25 mouse cellular contexts compared by ENCODE assay signal in the genomic region with DNA sequence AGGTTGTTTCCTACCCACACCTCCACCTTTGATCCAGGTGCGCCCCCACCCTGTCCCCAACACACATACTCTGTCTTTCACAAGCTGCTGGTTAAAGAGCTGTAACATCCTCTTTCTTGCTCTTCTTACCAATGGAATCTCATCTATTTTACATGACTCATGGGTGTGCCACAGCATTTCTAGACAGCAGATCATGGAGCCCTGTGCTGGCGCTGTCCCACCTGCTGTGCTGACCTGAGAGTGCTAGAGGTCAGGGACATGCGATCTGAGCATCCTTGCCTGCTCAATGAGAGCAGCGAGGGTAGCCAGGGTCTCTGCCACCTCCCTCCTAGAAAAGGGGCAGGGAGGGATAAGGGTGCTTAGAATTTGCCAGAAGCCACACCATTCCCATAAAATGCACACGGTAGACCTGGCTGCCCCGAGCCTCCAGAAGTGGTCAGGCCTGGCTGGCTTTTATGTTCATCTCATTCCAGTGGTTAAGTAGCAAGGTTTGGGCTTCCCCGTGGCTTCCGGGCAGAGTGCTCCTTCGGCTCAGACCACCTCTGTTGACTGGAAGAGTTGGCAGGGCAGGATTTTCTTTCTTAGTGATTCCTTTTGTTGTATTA. TPM values are rescaled to one million over a fixed set of nuclear protein-coding genes. Genes with fewer than 3 reads are reported as not detected.
DNase-seq lines count a peak whose midpoint lies in the region; ATAC-seq and TF ChIP-seq lines count a peak whose summit lies in the region.
"Had no signal": no experiment of that assay in that cellular context is flagged by ENCODE, and none has a peak within 500 bp of the region (broad histone marks: within the 10 kb centered on the region; RNA-seq: fewer than 3 reads in every experiment).

No protein-coding gene starts in this region.

- 94% methylated on average over 9 of the region's 9 CpGs for WGBS in forebrain, embryonic 13.5 days
- 94% methylated on average over 9 of the region's 9 CpGs for WGBS in forebrain, embryonic 12.5 days
- WGBS in kidney, embryonic 15.5 days, result 52% methylated on average over 9 of the region's 9 CpGs
- 49% methylated on average over 9 of the region's 9 CpGs for WGBS in kidney, adult 2 months
- WGBS in neural tube, embryonic 15.5 days, result 82% methylated on average over 9 of the region's 9 CpGs

- TF ChIP-seq POLR2A in kidney, adult 2 months (IDR thresholded peaks at IDR 0.05; ENCODE audit: low read depth, low read length), result no peak

- H3K36me3 ChIP-seq in forebrain, embryonic 13.5 days (ENCODE audit: poor library complexity, severe bottlenecking), result peaks cover 100% of the 10 kb centered on the region
- H3K36me3 ChIP-seq in forebrain, embryonic 12.5 days (replicated peaks), result peaks cover 97% of the 10 kb centered on the region
- peaks cover 96% of the 10 kb centered on the region for H3K36me3 ChIP-seq in kidney, embryonic 15.5 days
- no peaks in the 10 kb centered on the region; the same call in 1 of the 2 replicates for H3K36me3 ChIP-seq in kidney, adult 2 months (ENCODE audit: control insufficient read depth, insufficient read depth, low read length)
- H3K36me3 ChIP-seq in neural tube, embryonic 15.5 days, result peaks cover 97% of the 10 kb centered on the region

- H3K27me3 ChIP-seq in forebrain, embryonic 13.5 days, result no peaks in the 10 kb centered on the region
- no peaks in the 10 kb centered on the region for H3K27me3 ChIP-seq in forebrain, embryonic 12.5 days
- H3K27me3 ChIP-seq in kidney, embryonic 15.5 days, result no peaks in the 10 kb centered on the region
- H3K27me3 ChIP-seq in kidney, adult 2 months (replicated peaks; ENCODE audit: control insufficient read depth, insufficient read depth, low read length), result no peaks in the 10 kb centered on the region
- no peaks in the 10 kb centered on the region for H3K27me3 ChIP-seq in neural tube, embryonic 15.5 days (replicated peaks)
- H3K27me3 ChIP-seq: embryonic facial prominence, embryonic 12.5 days had no signal

- no peaks in the 10 kb centered on the region for H3K9me3 ChIP-seq in forebrain, embryonic 13.5 days (replicated peaks)
- no peaks in the 10 kb centered on the region for H3K9me3 ChIP-seq in forebrain, embryonic 12.5 days
- 0 out of 2 replicates have a peak, but pooled peaks cover 4% of the 10 kb centered on the region for H3K9me3 ChIP-seq in kidney, embryonic 15.5 days (replicated peaks)
- no peaks in the 10 kb centered on the region for H3K9me3 ChIP-seq in neural tube, embryonic 15.5 days (replicated peaks)
- H3K9me3 ChIP-seq: embryonic facial prominence, embryonic 12.5 days had no signal

- ATAC-seq in forebrain, embryonic 13.5 days, result no peak
- no peak for ATAC-seq in forebrain, embryonic 12.5 days (ENCODE audit: low FRiP score)
- peak; percentile 44; the same call in 1 of the 2 replicates for ATAC-seq in kidney, embryonic 15.5 days (replicated peaks; ENCODE audit: low FRiP score)
- ATAC-seq in neural tube, embryonic 15.5 days (ENCODE audit: low FRiP score), result 0 out of 2 replicates have a peak, but pooled peaks have one; percentile 25
- ATAC-seq: activated CD4-positive, CD25-positive, alpha-beta regulatory T cell, adult 4 months had no signal

- no peak for DNase-seq in kidney, adult 2 months
- DNase-seq in neural tube, embryonic 10.5 days (ENCODE audit: extremely low spot score, low spot score), result no peak
- DNase-seq in heart, postnatal 36 days, result no peak
- DNase-seq in frontal cortex, postnatal 10 days (ENCODE audit: low spot score in 2 of 2), result no peak
- DNase-seq: adrenal gland, adult 8-10 months; cerebellum, adult 2 months; cerebellum, postnatal 25 days; gastrocnemius, postnatal 10 days; kidney, adult 9 months; lung, postnatal 4 days; right cerebral cortex, adult 18-20 months; right cerebral cortex, postnatal 4 days; thymus, adult 18-20 months; thymus, postnatal 4 days had no signal

- H3K4me1 ChIP-seq in forebrain, embryonic 13.5 days, result no peaks in the 10 kb centered on the region
- no peaks in the 10 kb centered on the region for H3K4me1 ChIP-seq in forebrain, embryonic 12.5 days
- H3K4me1 ChIP-seq in kidney, embryonic 15.5 days, result peaks cover 21% of the 10 kb centered on the region
- no peaks in the 10 kb centered on the region for H3K4me1 ChIP-seq in kidney, adult 2 months (ENCODE audit: control insufficient read depth, insufficient read depth, low read length)
- no peaks in the 10 kb centered on the region for H3K4me1 ChIP-seq in neural tube, embryonic 15.5 days
- H3K4me1 ChIP-seq: embryonic facial prominence, embryonic 12.5 days; heart, embryonic 10.5 days had no signal

- H3K4me3 ChIP-seq in forebrain, embryonic 13.5 days, result no peak overlapping the region
- no peak overlapping the region for H3K4me3 ChIP-seq in forebrain, embryonic 12.5 days (replicated peaks)
- H3K4me3 ChIP-seq in kidney, embryonic 15.5 days (replicated peaks), result no peak overlapping the region
- no peak overlapping the region for H3K4me3 ChIP-seq in kidney, adult 2 months (ENCODE audit: insufficient read depth, low read depth, low read length)
- H3K4me3 ChIP-seq in neural tube, embryonic 15.5 days (replicated peaks), result no peak overlapping the region
- H3K4me3 ChIP-seq: embryonic facial prominence, embryonic 12.5 days; heart, embryonic 10.5 days had no signal

- no peak overlapping the region for H3K4me2 ChIP-seq in forebrain, embryonic 13.5 days
- H3K4me2 ChIP-seq in forebrain, embryonic 12.5 days, result no peak overlapping the region
- H3K4me2 ChIP-seq in kidney, embryonic 15.5 days, result 0 out of 2 replicates have a peak overlapping the region, but pooled peaks have one; percentile 7
- no peak overlapping the region for H3K4me2 ChIP-seq in neural tube, embryonic 15.5 days
- H3K4me2 ChIP-seq: embryonic facial prominence, embryonic 12.5 days had no signal

- TF ChIP-seq CTCF in kidney, adult 2 months (conservative IDR thresholded peaks at IDR 0.05; ENCODE audit: insufficient read depth, insufficient read length, low read depth, low read length), result no peak

- no peak overlapping the region for H3K9ac ChIP-seq in forebrain, embryonic 13.5 days
- no peak overlapping the region for H3K9ac ChIP-seq in forebrain, embryonic 12.5 days
- no peak overlapping the region for H3K9ac ChIP-seq in kidney, embryonic 15.5 days
- H3K9ac ChIP-seq in neural tube, embryonic 15.5 days (replicated peaks), result no peak overlapping the region
- H3K9ac ChIP-seq: embryonic facial prominence, embryonic 12.5 days had no signal

- intact Hi-C loops in heart, postnatal 36 days (cut with DNase I), result no loop called here

- H3K27ac ChIP-seq in forebrain, embryonic 13.5 days, result 0 out of 2 replicates have a peak overlapping the region, but pooled peaks have one; percentile 14
- H3K27ac ChIP-seq in forebrain, embryonic 12.5 days, result no peak overlapping the region
- peak overlapping the region; percentile 66 for H3K27ac ChIP-seq in kidney, embryonic 15.5 days
- no peak overlapping the region for H3K27ac ChIP-seq in kidney, adult 2 months (ENCODE audit: insufficient read depth, low read depth, low read length)
- no peak overlapping the region for H3K27ac ChIP-seq in neural tube, embryonic 15.5 days (replicated peaks)
- H3K27ac ChIP-seq: embryonic facial prominence, embryonic 12.5 days; heart, embryonic 10.5 days had no signal

RNA-seq across cellular contexts. Expression of gene Dbndd1, which starts 10.6 kb away (rescaled TPM):
- 61.1 and 64.7 TPM in 2 replicates for polyA plus RNA-seq in forebrain, embryonic 13.5 days (2015; fragmentation: Nextera tagmentation; extraction: Ambion mirVana)
- polyA plus RNA-seq in forebrain, embryonic 12.5 days (2016; fragmentation: Nextera tagmentation; extraction: Ambion mirVana), result 38.8 and 42.6 TPM in 2 replicates
- 4.1 and 4.2 TPM in 2 replicates for polyA plus RNA-seq in kidney, embryonic 15.5 days (2015; fragmentation: Nextera tagmentation; extraction: Ambion mirVana)
- 0.05 and 0.19 TPM in 2 replicates for polyA plus RNA-seq in kidney, adult 2 months (2012; rRNA removed)
- 67.0 and 84.1 TPM in 2 replicates for polyA plus RNA-seq in neural tube, embryonic 15.5 days (2015; fragmentation: Nextera tagmentation; extraction: Ambion mirVana)
- total RNA-seq in heart, postnatal 36 days (2021), result not detected
- total RNA-seq: granulocyte monocyte progenitor cell, adult 5-6 weeks; hematopoietic stem cell, adult 5-6 weeks; liver, adult 2 months; megakaryocyte-erythroid progenitor cell, adult 5-6 weeks had no signal
- polyA plus RNA-seq: liver, adult 2 months had no signal

RNA-seq across cellular contexts. Expression of gene Gas8, which starts 13.9 kb away (rescaled TPM):
- 36.4 and 42.1 TPM in 2 replicates for polyA plus RNA-seq in forebrain, embryonic 13.5 days (2015; fragmentation: Nextera tagmentation; extraction: Ambion mirVana)
- polyA plus RNA-seq in forebrain, embryonic 12.5 days (2016; fragmentation: Nextera tagmentation; extraction: Ambion mirVana), result 41.0 and 41.3 TPM in 2 replicates
- 34.4 and 35.8 TPM in 2 replicates for polyA plus RNA-seq in kidney, embryonic 15.5 days (2015; fragmentation: Nextera tagmentation; extraction: Ambion mirVana)
- polyA plus RNA-seq in kidney, adult 2 months (2012; rRNA removed), result 8.4 and 9.3 TPM in 2 replicates
- 34.3 and 37.5 TPM in 2 replicates for polyA plus RNA-seq in neural tube, embryonic 15.5 days (2015; fragmentation: Nextera tagmentation; extraction: Ambion mirVana)
- total RNA-seq in heart, postnatal 36 days (2021), result 1 to 10 TPM; 4.4 to 5.2 TPM

RNA-seq across cellular contexts. Expression of gene Afg3l1, which starts 27.0 kb away (rescaled TPM):
- polyA plus RNA-seq in forebrain, embryonic 13.5 days (2015; fragmentation: Nextera tagmentation; extraction: Ambion mirVana), result 55.9 and 60.4 TPM in 2 replicates
- polyA plus RNA-seq in forebrain, embryonic 12.5 days (2016; fragmentation: Nextera tagmentation; extraction: Ambion mirVana), result 69.7 and 71.1 TPM in 2 replicates
- polyA plus RNA-seq in kidney, embryonic 15.5 days (2015; fragmentation: Nextera tagmentation; extraction: Ambion mirVana), result 54.3 and 66.8 TPM in 2 replicates
- polyA plus RNA-seq in kidney, adult 2 months (2012; rRNA removed), result 36.5 and 38.7 TPM in 2 replicates
- 47.3 and 50.7 TPM in 2 replicates for polyA plus RNA-seq in neural tube, embryonic 15.5 days (2015; fragmentation: Nextera tagmentation; extraction: Ambion mirVana)
- 10 to 100 TPM; 62.6 to 74.3 TPM for total RNA-seq in heart, postnatal 36 days (2021)

Comparison
In these comparisons a context has a peak if more than half of its experiments do, and no peak if none do; other contexts are left out.
1. H3K27ac ChIP-seq: peak in forebrain, embryonic 13.5 days (single experiment) and kidney, embryonic 15.5 days (single experiment); none in forebrain, embryonic 12.5 days (single experiment), kidney, adult 2 months (single experiment) and neural tube, embryonic 15.5 days (single experiment).
2. ATAC-seq: peak in kidney, embryonic 15.5 days (single experiment) and neural tube, embryonic 15.5 days (single experiment); none in forebrain, embryonic 13.5 days (single experiment) and forebrain, embryonic 12.5 days (single experiment).